Mouse (Mus musculus) bone marrow, adult 2 months (tissue): Measurements from ENCODE around the gene Myh10. TPM values are rescaled to one million over a fixed set of nuclear protein-coding genes. Genes with fewer than 3 reads are reported as not detected.

Source experiments
- H3K27ac ChIP-seq: fragments of 200-500 bp; 2 replicates; pipeline ENCODE4 v1.5.1; 2012; ENCODE audit warnings: low read depth, mild to moderate bottlenecking, control low read depth, inconsistent platforms, low read length; ENCODE audit not compliant: control insufficient read depth, poor library complexity, insufficient read depth
- H3K4me1 ChIP-seq: fragments of 200-500 bp; 2 replicates; pipeline ENCODE4 v1.6.1; 2011; ENCODE audit warnings: low read length; ENCODE audit not compliant: control insufficient read depth, insufficient read depth
- H3K4me3 ChIP-seq: fragments of 200-500 bp; replicated peaks from 2 replicates; pipeline ENCODE3; 2011; ENCODE audit warnings: mild to moderate bottlenecking, low read depth, low read length, control low read depth; ENCODE audit not compliant: control insufficient read depth
- CTCF ChIP-seq: fragments of 200-500 bp; IDR thresholded peaks from 2 replicates; pipeline ENCODE4 v1.5.1; 2011; ENCODE audit warnings: low read length, control low read depth; ENCODE audit not compliant: control insufficient read depth, insufficient read depth
- POLR2A ChIP-seq: fragments of 200-500 bp; IDR thresholded peaks from 2 replicates; pipeline ENCODE4 v1.6.1; 2011; ENCODE audit warnings: low read depth, mild to moderate bottlenecking, control low read depth, low read length, borderline replicate concordance; ENCODE audit not compliant: control insufficient read depth
- WGBS: fragments of 180-500 bp; shearing (Covaris S2); methylation state at CpG from one replicate; pipeline ENCODE4 v1.1.7; 2018; 5-methylcytosine and 5-hydroxymethylcytosine counted together
- polyA plus RNA-seq: library from polyadenylated mRNA; stranded (reverse); fragments of >200 nt; gene quantifications from 2 replicates; pipeline ENCODE4 v1.2.4, GENCODE M21; 2011; ENCODE audit warnings: low replicate concordance; ENCODE audit not compliant: missing spikeins, insufficient read depth, insufficient read length

Gene Myh10
- polyA plus RNA-seq, 1 experiment = 26.7 TPM

DNA sequence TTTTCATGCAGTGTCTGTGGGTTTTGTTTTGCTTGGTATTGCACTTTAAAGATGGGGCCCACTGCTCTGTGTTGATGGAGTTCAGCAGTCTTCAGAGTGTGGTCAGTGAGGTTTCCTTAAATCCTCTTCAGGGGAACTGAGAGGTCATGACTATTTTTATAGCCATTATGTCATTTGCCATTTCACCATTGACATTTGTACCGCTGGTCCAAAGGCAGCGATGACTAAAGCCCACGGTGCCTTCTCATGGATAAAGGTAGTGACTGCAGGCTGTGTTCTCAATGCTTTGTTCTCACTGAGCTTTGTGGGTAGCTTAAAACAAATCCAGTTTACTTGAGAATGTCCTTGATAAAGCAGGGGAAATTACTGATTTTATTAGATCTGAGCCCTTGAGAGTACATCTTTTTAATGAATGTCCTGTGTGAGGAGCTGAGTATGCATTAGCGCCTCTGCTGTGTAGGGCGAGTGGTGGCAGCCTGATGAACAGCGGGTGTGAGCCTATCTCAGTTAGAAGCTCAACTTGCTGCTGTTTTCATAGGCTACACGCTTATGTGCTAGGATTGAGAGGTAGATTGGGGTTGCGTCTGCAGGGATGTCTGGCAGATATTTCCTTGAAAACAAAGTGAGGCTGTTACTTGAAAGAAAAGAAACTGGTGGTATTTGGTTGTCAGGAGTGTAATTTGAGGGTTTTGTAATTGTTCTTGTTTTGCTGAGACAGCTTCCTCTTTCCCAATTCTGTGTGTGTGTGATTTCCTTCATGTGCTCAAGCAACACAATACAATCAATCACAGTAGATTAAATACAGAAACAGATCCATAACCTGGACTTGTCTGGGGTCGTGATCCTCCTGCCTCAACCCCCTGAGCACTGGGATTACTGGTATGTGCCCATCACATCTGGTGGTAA, 15.4 kb downstream of the Myh10 start:
- H3K27ac ChIP-seq = no peak overlapping the region
- peak overlapping the region; percentile 17 for H3K4me3 ChIP-seq
- no peak for TF ChIP-seq POLR2A
- no peak for TF ChIP-seq CTCF
- peaks cover 4% of the 10 kb centered on the region; the same call in 1 of the 2 replicates for H3K4me1 ChIP-seq
- WGBS = 14% methylated on average over 9 of the region's 9 CpGs

- WGBS = 72% methylated on average over 5 of the region's 5 CpGs
- TF ChIP-seq CTCF (no peak), POLR2A (no peak)
Measured at GRCm38 (mm10) chr11:68707881-68708582, 16.7 kb downstream of the Myh10 start.

DNA sequence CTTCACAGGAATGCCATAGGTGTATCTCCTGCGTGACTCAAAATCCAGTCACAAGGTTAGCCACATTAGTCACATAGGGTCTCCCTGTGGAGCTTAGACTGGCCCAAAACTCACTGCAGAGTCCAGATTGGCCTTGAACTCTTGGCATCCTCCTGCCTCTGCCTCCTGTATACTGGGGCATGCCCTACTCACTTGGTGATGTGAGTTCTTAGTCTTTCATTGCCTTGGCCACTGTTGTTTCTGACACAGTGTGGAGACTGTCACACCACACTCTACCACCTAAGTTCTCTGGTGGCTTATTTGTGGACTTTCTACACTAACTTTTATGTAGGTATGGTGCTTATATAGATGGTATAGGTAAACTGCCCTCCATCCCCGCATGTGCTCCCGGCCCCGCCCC, 24.8 kb downstream of the Myh10 start:
- TF ChIP-seq POLR2A (no peak), CTCF (no peak)
- H3K4me1 ChIP-seq = no peaks in the 10 kb centered on the region
- H3K4me3 ChIP-seq = no peak overlapping the region
- WGBS = 92% methylated on average over 4 of the region's 4 CpGs
- H3K27ac ChIP-seq = no peak overlapping the region

More at GRCm38 (mm10) chr11:68707881-68708582, 16.7 kb downstream of the Myh10 start:
- Histone ChIP-seq H3K27ac (no peak overlapping the region), H3K4me1 (peaks cover 1% of the 10 kb centered on the region; the same call in 1 of the 2 replicates), H3K4me3 (no peak overlapping the region)

DNA sequence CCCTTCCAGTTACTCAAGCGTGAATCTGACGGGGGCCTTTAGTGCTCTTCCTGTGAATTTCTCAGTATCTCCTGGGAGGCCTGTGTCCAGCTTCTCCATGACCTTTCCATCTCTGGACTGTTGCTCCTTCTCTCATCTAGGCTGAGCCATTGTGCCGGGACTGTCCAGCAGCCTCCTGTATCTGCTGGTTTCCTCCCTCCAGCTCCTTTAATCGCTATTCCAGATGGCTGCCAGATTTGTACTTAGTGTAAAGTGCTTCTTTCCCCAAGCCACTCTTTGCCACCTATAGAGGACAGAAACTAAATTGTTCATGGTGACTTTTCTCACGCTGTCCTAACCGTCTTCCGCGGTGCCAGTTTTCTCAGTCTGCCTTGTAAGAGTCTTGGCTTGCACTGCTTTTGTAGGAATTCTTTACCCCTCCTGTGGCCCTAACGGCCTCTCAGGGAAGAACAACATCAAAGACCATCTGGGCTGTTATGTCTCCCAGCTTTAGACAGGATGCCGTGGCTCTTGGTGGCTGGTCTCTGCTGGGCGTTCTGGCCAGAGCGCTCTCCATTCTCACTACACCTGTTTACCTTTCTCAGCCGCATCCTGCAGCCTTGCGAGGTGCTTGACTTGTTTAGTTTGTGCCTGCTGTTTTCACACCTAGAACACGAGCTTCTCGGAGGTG, 25.9 kb downstream of the Myh10 start:
- Histone ChIP-seq H3K4me3 (no peak overlapping the region), H3K4me1 (no peaks in the 10 kb centered on the region), H3K27ac (no peak overlapping the region)
- TF ChIP-seq CTCF (no peak), POLR2A (no peak)
- 89% methylated on average over 16 of the region's 16 CpGs for WGBS

DNA sequence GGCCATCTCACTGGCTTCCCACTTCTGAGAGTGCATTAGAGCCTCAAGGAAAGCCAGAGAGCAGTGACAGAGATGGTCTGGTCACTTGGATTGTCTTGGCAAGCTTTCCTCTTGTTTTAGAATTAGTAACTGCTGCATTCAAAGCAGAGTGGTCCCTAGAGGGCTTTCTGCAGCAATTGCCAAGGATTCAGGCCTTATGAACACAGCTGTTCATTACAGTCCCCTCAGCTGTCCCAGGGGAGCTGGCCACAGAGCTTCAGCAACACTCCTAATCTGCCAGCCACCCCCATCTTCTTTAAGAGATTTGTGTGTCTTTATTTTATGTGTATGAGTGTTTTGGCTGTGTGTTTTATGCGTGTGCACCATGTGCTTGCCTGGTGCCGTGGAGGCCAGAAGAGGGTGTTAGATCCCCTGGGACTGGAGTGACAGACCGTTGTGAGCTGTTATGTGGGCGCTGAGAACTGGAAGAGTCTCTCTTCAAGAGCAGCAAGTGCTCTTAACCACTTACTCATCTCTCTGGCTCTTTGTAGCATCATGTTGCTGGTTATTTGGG, 27.8 kb downstream of the Myh10 start:
- TF ChIP-seq CTCF (no peak), POLR2A (no peak)
- no peak overlapping the region for H3K27ac ChIP-seq
- WGBS = 64% methylated on average over 4 of the region's 4 CpGs
- no peaks in the 10 kb centered on the region; the same call in 1 of the 2 replicates for H3K4me1 ChIP-seq
- no peak overlapping the region for H3K4me3 ChIP-seq

- TF ChIP-seq CTCF (no peak), POLR2A (no peak)
- 72% methylated on average over 5 of the region's 5 CpGs for WGBS
- Histone ChIP-seq H3K27ac (no peak overlapping the region), H3K4me1 (no peaks in the 10 kb centered on the region; the same call in 1 of the 2 replicates), H3K4me3 (no peak overlapping the region)
Measured at GRCm38 (mm10) chr11:68719774-68720173, 28.4 kb downstream of the Myh10 start.

GRCm38 (mm10) chr11:68724117-68724516, 32.8 kb downstream of the Myh10 start:
- TF ChIP-seq POLR2A = no peak
- TF ChIP-seq CTCF = peak; percentile 67
- H3K4me3 ChIP-seq = no peak overlapping the region
- H3K4me1 ChIP-seq = no peaks in the 10 kb centered on the region; the same call in 1 of the 2 replicates
- no peak overlapping the region for H3K27ac ChIP-seq

GRCm38 (mm10) chr11:68728693-68729092, 37.3 kb downstream of the Myh10 start:
- Histone ChIP-seq H3K4me1 (no peaks in the 10 kb centered on the region), H3K27ac (no peak overlapping the region), H3K4me3 (no peak overlapping the region)
- TF ChIP-seq POLR2A (no peak), CTCF (no peak)
- WGBS = 86% methylated on average over 3 of the region's 3 CpGs
